Mouse (Mus musculus) kidney, adult 2 months (tissue): Measurements from ENCODE around the gene Lancl3. TPM values are rescaled to one million over a fixed set of nuclear protein-coding genes. Genes with fewer than 3 reads are reported as not detected.
A peak's percentile ranks its signal among the peaks of the same experiment; 100 is the strongest.

Source experiments
- DNase-seq: peaks from one replicate; pipeline ENCODE4 v3.0.0; 2021
- H3K27ac ChIP-seq: fragments of 200-500 bp; 2 replicates; pipeline ENCODE4 v1.5.1; 2012; ENCODE audit warnings: low read depth, low read length, control low read depth, inconsistent platforms; ENCODE audit not compliant: insufficient read depth
- H3K27me3 ChIP-seq: fragments of 200-500 bp; replicated peaks from 2 replicates; pipeline ENCODE4 v1.6.1; 2012; ENCODE audit warnings: mild to moderate bottlenecking, moderate library complexity, low read length, inconsistent platforms; ENCODE audit not compliant: control insufficient read depth, insufficient read depth
- H3K36me3 ChIP-seq: fragments of 200-500 bp; 2 replicates; pipeline ENCODE4 v1.6.1; 2012; ENCODE audit warnings: mild to moderate bottlenecking, moderate library complexity, low read length, inconsistent platforms; ENCODE audit not compliant: control insufficient read depth, insufficient read depth
- H3K4me1 ChIP-seq: fragments of 200-500 bp; 2 replicates; pipeline ENCODE4 v1.6.1; 2011; ENCODE audit warnings: low read length; ENCODE audit not compliant: control insufficient read depth, insufficient read depth
- H3K4me3 ChIP-seq: fragments of 200-500 bp; 2 replicates; pipeline ENCODE4 v1.5.1; 2011; ENCODE audit warnings: mild to moderate bottlenecking, low read depth, low read length, control low read depth; ENCODE audit not compliant: insufficient read depth
- CTCF ChIP-seq: fragments of 200-500 bp; conservative IDR thresholded peaks from 2 replicates; pipeline ENCODE4 v1.5.1; 2011; ENCODE audit warnings: low read depth, mild to moderate bottlenecking, control low read depth, low read length, moderate library complexity, mixed read lengths; ENCODE audit not compliant: insufficient read depth, insufficient read length
- POLR2A ChIP-seq: fragments of 200-500 bp; IDR thresholded peaks from one replicate; pipeline ENCODE4 v1.6.1; 2011; ENCODE audit warnings: low read depth, low read length, control low read depth
- WGBS: fragments of 180-500 bp; shearing (Covaris S2); methylation state at CpG from one replicate; pipeline ENCODE4 v1.1.7; 2018; 5-methylcytosine and 5-hydroxymethylcytosine counted together
- polyA plus RNA-seq: library from polyadenylated mRNA; depleted of rRNA; stranded (reverse); fragments of >200 nt; gene quantifications from 2 replicates; pipeline ENCODE4 v1.2.3, GENCODE M21; 2012

Lancl3 gene
- polyA plus RNA-seq, 1 experiment: 0.50 TPM

DNA sequence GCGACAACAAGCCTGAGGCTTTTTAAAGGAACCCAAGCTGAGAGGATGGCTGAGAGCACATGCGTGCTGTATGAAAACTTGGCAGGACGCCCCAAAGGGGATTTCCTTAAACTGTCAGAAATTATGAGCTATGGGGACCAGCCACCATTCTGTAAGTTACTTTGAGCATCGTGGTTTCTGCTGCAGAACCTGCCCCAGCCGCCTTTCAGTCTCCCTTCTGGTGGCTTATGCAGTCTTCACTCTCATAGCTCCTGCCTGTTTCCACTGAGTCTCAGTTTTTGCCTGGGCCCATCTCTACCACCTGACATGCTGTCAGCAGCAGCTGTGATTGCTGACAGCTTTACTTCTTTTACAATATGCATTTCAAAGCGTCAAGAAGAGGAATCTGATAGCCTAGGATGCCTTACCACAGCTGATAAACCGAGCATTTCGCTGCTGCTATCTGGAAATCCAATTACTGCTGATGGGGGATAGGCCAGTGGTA, 43.7 kb downstream of the Lancl3 start:
- DNase-seq: peak; percentile 7
- Histone ChIP-seq H3K4me1 (no peaks in the 10 kb centered on the region), H3K27me3 (no peaks in the 10 kb centered on the region), H3K4me3 (no peak overlapping the region), H3K27ac (no peak overlapping the region), H3K36me3 (no peaks in the 10 kb centered on the region)
- TF ChIP-seq POLR2A: no peak
- no peak for TF ChIP-seq CTCF
- WGBS: 38% methylated on average over 8 of the region's 8 CpGs

DNA sequence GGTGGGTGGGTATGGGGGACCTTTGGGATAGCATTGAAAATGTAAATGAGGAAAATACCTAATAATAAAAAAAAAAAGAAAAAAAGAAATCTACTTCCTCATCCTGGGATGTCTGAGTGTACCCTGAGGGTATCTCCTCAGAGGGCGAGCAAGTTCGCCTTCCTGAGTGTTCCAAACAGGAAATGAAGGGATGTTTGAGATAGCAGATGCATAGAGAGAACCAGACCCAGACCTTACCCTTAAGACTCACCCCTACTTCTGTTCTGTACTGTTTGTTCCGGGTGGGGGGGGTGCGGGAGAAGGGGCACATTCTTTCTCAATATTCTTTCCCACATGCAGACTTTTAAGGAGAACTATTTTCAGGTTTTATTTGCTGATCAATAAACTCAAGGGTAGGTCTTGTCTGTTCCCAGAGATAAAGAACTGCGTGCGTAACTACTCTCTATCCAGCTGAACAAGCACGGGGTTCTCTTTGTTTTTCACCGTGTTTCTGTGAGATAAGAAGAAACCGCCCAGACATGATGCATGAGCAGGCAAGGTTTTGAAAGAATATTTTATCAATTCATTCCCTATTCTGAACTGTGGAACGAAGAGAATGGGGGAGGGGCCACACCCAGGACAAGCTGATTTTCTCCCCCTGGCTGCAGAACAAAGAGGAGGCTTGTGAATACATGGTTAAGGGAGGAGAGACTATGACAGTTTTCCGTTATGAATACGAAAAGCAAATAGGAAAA, 45.1 kb downstream of the Lancl3 start:
- WGBS: 83% methylated on average over 12 of the region's 12 CpGs
- H3K4me1 ChIP-seq: no peaks in the 10 kb centered on the region; the same call in 1 of the 2 replicates

DNA sequence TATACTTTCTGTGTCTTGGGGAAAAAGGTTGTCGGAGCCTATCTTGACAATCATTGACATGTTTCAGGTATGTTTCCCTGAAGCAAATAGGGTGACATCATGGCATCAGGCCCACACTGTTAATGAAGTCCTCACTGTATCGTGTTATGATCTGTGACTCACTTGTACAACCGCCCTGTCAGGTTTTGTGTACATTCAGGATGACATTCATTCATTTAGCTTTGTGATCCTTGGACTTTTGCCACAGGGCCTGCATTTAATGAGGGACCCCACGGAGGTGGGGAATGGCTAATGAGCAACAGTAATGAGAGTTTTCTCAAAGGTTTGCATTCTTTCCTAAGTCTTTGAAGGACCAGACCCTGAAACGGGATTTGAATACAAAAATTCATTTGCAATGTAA, 49.2 kb downstream of the Lancl3 start:
- 39% methylated on average over 5 of the region's 5 CpGs for WGBS
- H3K4me3 ChIP-seq: no peak overlapping the region
- DNase-seq: no peak
- H3K27ac ChIP-seq: no peak overlapping the region
- H3K36me3 ChIP-seq: no peaks in the 10 kb centered on the region
- no peaks in the 10 kb centered on the region; the same call in 1 of the 2 replicates for H3K4me1 ChIP-seq
- no peaks in the 10 kb centered on the region for H3K27me3 ChIP-seq
- no peak for TF ChIP-seq CTCF
- TF ChIP-seq POLR2A: no peak

More for the DNA sequence above, 45.1 kb downstream of the Lancl3 start:
- TF ChIP-seq POLR2A: no peak
- TF ChIP-seq CTCF: no peak
- no peak for DNase-seq
- Histone ChIP-seq H3K27me3 (no peaks in the 10 kb centered on the region), H3K27ac (no peak overlapping the region), H3K4me3 (no peak overlapping the region), H3K36me3 (no peaks in the 10 kb centered on the region)

DNA sequence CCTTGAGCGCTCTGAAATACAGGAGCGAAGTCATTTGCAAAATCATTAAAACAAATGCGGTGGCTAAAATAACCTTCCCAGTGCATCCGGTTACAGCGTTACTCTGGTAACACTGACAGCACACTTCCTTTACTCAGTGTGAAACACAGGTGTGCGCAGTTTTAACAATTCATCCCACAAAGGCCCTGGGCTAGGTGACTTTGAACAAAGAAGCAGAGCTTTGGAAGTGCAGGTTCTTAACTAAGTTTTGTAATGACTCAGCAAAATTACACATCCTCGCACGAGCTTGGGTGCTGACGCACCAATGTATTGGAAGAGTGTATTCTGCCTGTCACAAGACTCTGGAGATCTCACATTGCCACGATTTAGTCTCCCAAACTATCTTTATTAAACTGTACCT, 54.3 kb downstream of the Lancl3 start:
- H3K4me1 ChIP-seq: no peaks in the 10 kb centered on the region; the same call in 1 of the 2 replicates
- no peak overlapping the region for H3K27ac ChIP-seq
- WGBS: 59% methylated on average over 10 of the region's 10 CpGs

DNA sequence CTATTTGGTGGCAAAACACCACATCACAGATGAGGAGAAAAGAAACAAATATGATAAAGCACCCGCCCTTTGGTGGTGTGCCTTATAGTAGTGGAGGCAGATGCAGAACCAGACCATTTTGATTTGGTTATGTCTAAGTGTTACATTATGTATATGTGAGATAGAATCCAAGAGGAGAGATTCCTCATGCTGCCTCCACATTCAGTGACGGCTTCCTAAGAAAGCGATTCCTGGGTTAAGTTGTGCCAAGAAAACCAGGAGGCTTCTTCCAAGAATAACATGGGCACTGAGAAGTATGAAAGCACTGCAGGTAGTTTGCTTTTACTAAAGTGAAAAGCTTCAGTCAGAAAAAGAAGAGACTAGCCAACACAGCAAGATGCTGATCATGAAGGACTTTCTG, 55.2 kb downstream of the Lancl3 start:
- DNase-seq: no peak

More for the DNA sequence above, 54.3 kb downstream of the Lancl3 start:
- DNase-seq: no peak
- Histone ChIP-seq H3K4me3 (no peak overlapping the region), H3K36me3 (no peaks in the 10 kb centered on the region), H3K27me3 (no peaks in the 10 kb centered on the region)
- no peak for TF ChIP-seq POLR2A
- no peak for TF ChIP-seq CTCF

DNA sequence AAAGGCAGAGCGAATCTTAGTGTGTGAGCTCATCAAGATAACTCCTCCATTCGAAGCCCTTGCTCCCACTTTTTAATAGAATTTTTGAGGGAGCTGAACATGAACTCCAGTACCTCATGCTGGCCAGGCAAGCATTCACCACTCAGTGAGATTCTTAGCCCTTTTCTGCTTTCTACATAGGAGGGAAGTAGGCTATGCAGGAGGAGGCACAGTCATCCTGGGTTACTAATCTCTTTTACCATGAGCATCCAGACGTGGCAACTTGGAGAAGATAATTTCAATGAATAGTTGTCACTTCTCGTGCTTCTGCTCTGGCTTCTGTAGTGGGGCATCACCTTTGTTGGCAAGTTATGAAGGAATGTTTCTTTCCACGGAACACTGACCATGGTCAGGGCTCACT, 57.1 kb downstream of the Lancl3 start, which contains the start of gene Gm14862:
Gm14862 (minus strand) TSS at position 134 of the 400 bp plus-strand sequence.
- Histone ChIP-seq H3K27me3 (no peaks in the 10 kb centered on the region), H3K4me3 (no peak within 1 kb of the TSS), H3K4me1 (no peaks in the 10 kb centered on the region), H3K27ac (no peak within 1 kb of the TSS), H3K36me3 (no peaks in the 10 kb centered on the region)
- TF ChIP-seq POLR2A: no peak
- TF ChIP-seq CTCF: no peak
- no peak for DNase-seq
- WGBS: 61% methylated on average over 5 of the region's 5 CpGs

More for the DNA sequence above, 55.2 kb downstream of the Lancl3 start:
- Histone ChIP-seq H3K4me1 (no peaks in the 10 kb centered on the region), H3K27ac (no peak overlapping the region), H3K4me3 (no peak overlapping the region), H3K36me3 (no peaks in the 10 kb centered on the region), H3K27me3 (no peaks in the 10 kb centered on the region)
- no peak for TF ChIP-seq POLR2A
- 86% methylated on average over 3 of the region's 3 CpGs for WGBS

DNA sequence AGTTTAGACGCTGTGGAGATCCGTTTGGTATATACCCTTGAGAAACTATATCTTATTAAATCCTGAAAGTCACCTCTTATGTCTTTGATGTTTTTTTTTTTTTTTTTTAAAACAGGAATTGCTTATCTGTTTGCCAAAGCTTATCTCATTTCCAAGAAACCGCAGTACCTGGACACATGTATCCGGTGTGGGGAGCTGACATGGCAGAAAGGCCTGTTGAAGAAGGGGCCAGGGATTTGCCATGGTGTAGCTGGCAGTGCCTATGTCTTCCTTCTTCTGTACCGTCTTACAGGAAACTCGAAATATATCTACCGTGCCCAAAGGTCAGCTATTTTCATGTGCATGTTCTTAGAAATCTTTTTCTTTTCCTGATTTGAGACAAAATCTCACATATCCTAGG, 58.1 kb downstream of the Lancl3 start:
- no peak for DNase-seq
- no peak overlapping the region for H3K27ac ChIP-seq
- 86% methylated on average over 7 of the region's 7 CpGs for WGBS
- no peak overlapping the region for H3K4me3 ChIP-seq
- H3K36me3 ChIP-seq: no peaks in the 10 kb centered on the region
- TF ChIP-seq CTCF (no peak), POLR2A (no peak)
- no peaks in the 10 kb centered on the region for H3K27me3 ChIP-seq
- no peaks in the 10 kb centered on the region for H3K4me1 ChIP-seq

DNA sequence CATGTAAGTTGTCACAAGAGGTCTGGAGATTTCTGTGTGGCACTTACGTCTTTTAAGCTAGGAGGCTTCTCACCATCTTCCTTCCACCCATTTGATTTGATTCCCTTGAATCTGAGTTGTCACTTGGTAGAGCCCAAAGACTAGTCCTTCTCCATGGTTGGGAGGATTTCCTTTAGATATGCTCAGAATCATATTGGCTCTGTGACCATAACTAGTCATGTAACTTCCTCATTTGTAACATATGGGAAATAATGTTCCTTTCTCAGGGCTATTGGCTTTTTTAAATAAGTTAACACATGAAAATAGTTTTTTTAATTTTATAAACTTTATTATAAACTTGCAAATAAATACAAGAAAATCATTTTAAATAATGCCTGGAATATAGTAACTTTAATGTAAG, 59.6 kb downstream of the Lancl3 start:
- DNase-seq: no peak

More for the DNA sequence above, 59.6 kb downstream of the Lancl3 start:
- H3K27me3 ChIP-seq: no peaks in the 10 kb centered on the region
- TF ChIP-seq POLR2A: no peak
- no peak for TF ChIP-seq CTCF
- H3K27ac ChIP-seq: no peak overlapping the region
- no peak overlapping the region for H3K4me3 ChIP-seq
- no peaks in the 10 kb centered on the region for H3K36me3 ChIP-seq
- WGBS: 92% methylated on average over 1 of the region's 1 CpGs
- no peaks in the 10 kb centered on the region for H3K4me1 ChIP-seq
